Mouse (Mus musculus) mouse trophoblast stem cell (cell line): Measurements from ENCODE around the gene Uap1l1.

Experiments
- in situ Hi-C, 2 experiments: fragments of 300-500 bp; cut with MseI, MboI; formaldehyde crosslinking; loops; 2 replicates in 1 of 2; 3 replicates in 1 of 2; pipeline ENCODE4 v1.15.1; 2025

Uap1l1 gene

DNA sequence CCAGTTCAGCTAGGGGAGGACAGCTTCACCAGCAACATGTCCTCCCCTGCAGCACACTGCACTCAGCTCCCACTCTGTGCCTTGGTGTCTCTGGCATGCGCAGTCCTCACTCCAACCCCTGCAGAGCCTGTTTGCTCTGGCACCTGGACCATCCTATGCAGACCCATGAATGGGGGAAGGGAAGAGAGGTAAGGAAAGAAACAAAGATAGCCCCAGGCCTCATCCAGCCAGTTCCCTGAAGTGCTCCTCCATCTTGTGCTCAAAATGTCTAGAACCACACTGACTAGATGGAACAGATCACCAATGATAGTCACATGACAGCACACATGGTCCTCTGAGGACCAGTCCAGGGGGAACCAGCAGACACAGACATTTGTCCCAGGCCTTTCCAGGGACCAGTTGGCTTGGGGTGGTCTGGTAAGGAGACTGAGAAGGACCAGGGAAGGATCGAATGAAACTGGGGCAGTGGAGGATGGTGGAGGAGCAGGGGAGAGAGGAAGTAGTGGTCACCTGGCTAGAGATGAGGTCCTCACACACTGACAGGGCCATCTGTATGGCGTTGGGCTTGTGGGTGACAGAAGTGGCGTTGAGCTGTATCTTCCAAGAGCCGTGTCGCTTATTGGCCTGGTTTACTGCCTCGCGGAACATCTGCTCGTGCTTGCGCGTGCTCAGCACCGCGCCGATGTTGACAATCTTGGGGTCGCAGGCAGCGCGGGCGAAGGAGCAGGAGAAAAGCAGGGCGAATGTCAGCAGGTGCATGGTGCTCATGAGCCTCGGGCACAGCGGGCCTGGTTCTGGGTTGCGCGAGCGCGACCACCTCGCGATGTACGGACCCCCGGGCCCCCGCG is 47.1 kb downstream of the Uap1l1 start:
- in situ Hi-C loops, result no loop called here

DNA sequence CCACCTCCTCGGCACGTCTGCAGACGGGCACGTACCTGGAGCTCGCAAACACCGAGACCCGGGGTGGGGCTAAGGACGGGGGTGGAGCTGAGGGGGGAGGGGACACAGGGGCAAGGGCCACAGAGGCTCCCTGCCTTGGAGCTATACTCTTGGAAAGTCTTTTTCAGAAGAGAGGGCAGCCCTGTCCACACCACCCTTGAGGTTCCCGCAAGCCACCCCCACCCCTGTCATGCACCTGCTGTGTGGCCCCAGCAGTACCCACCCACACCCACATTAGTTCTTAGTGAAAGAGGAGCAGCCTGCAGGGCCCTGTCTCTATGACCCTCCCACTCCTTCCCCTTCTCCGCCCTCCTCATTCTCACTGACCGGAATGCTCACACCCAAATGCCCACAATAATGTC is 54.0 kb downstream of the Uap1l1 start:
- in situ Hi-C loops, result no loop called here

DNA sequence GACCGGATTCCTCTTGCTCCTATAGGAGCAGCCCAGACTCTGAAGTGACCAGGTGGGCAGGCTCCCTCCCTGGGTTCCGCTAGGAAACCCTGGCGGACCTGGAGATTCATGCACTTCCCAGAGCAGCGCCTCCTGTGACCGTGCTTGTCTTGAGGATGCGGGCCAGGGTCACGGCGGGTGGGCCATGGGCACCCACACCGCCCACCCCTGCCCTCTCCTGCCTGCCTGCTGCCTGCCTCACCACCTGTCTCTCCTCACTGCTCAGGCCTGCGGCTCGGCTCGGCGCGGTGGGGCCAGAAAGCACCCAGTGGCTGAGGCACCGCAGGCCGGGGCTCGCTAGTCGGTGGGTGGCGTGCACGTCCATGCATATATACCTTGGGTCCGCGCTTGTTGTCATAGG is 54.5 kb downstream of the Uap1l1 start:
- in situ Hi-C loops, result no loop called here

DNA sequence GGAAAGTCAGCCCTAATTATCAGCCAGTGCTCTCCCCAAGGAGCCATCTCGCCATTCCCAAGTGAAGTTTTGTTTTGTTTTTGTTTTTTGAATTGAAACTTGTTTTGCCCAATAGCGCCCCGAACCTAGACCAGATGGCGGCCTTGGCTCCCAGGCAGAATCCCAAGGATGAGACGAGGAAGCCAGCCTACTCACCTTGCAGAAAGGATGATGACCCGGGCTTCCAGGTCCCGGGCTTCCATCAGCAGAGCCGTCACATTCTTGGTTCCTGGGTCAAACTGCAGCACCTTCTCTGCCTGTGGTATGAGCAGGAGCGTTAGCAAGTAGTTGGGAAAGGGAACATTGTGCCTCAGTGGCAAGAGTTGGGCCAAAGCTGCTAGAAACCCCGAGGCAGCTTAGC is 55.3 kb downstream of the Uap1l1 start:
- in situ Hi-C loops, result no loop called here
